23 mouse cellular contexts compared by ENCODE assay signal in the genomic region with DNA sequence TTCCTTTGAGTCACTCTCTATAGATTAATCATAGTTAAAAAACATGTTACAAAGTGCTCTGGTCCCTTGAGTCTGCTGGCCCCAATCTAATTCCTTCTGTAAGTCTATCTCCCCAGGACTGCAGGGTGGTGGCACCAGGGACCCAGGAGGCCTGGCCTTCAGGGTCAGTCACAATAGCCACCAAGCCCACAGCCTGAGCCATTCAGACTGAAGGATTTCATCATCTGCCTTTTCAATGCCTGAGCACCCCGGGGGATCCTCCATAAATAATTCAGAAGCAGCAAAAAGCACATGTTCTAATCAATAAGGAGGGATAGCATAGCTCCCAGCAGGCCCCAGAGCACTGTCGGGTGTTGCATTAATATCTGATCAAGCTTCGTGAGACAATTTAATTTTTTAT.
A peak's percentile ranks its signal among the peaks of the same experiment; 100 is the strongest.
DNase-seq lines count a peak whose midpoint lies in the region; ATAC-seq lines count a peak whose summit lies in the region.
"Had no signal": no experiment of that assay in that cellular context is flagged by ENCODE, and none has a peak within 500 bp of the region (broad histone marks: within the 10 kb centered on the region; RNA-seq: fewer than 3 reads in every experiment).

No protein-coding gene starts in this region.

- no peak overlapping the region for H3K27ac ChIP-seq in heart, embryonic 10.5 days
- no peak overlapping the region for H3K27ac ChIP-seq in neural tube, embryonic 11.5 days (ENCODE audit: low read depth, low read length)
- H3K27ac ChIP-seq in neural tube, embryonic 15.5 days (replicated peaks), result no peak overlapping the region
- H3K27ac ChIP-seq in hindbrain, embryonic 12.5 days, result no peak overlapping the region
- H3K27ac ChIP-seq: heart, adult 2 months; kidney, embryonic 15.5 days; limb, embryonic 13.5 days; liver, embryonic 13.5 days; stomach, postnatal 0 days had no signal

- DNase-seq in heart, adult 11 months, result peak; percentile 49
- DNase-seq in heart, embryonic 10.5 days (ENCODE audit: low spot score), result no peak
- peak; percentile 58 for DNase-seq in neural tube, embryonic 11.5 days (ENCODE audit: low spot score)
- DNase-seq in thymus, adult 18-20 months, result no peak
- DNase-seq in right cerebral cortex, adult 18-20 months, result no peak
- DNase-seq: adrenal gland, postnatal 25 days; cerebellum, adult 11-12 months; cerebellum, postnatal 10 days; forebrain, postnatal 0 days; gastrocnemius, postnatal 25 days; heart, adult 2 months; kidney, adult 11 months; kidney, postnatal 36 days; layer of hippocampus, postnatal 36 days; liver, embryonic 13.5 days; lung, adult 2 months; lung, postnatal 14 days; right cerebral cortex, postnatal 14 days had no signal

- no peak overlapping the region for H3K4me2 ChIP-seq in neural tube, embryonic 11.5 days (ENCODE audit: low read depth)
- no peak overlapping the region for H3K4me2 ChIP-seq in neural tube, embryonic 15.5 days
- no peak overlapping the region for H3K4me2 ChIP-seq in hindbrain, embryonic 12.5 days (replicated peaks)
- H3K4me2 ChIP-seq: kidney, embryonic 15.5 days; limb, embryonic 13.5 days; liver, embryonic 13.5 days had no signal

- 72% methylated on average over 3 of the region's 3 CpGs for WGBS in heart, embryonic 10.5 days
- WGBS in neural tube, embryonic 11.5 days, result 30% methylated on average over 3 of the region's 3 CpGs
- 16% methylated on average over 3 of the region's 3 CpGs for WGBS in neural tube, embryonic 15.5 days
- WGBS in hindbrain, embryonic 12.5 days, result 21% methylated on average over 3 of the region's 3 CpGs

- no peaks in the 10 kb centered on the region for H3K9me3 ChIP-seq in heart, embryonic 10.5 days
- no peaks in the 10 kb centered on the region for H3K9me3 ChIP-seq in neural tube, embryonic 11.5 days (ENCODE audit: control insufficient read depth, low read length)
- H3K9me3 ChIP-seq in neural tube, embryonic 15.5 days (replicated peaks), result no peaks in the 10 kb centered on the region
- H3K9me3 ChIP-seq in hindbrain, embryonic 12.5 days (replicated peaks), result no peaks in the 10 kb centered on the region
- H3K9me3 ChIP-seq: kidney, embryonic 15.5 days; limb, embryonic 13.5 days; liver, embryonic 13.5 days had no signal

- no peak overlapping the region for H3K9ac ChIP-seq in neural tube, embryonic 11.5 days (ENCODE audit: low read length)
- H3K9ac ChIP-seq in neural tube, embryonic 15.5 days (replicated peaks), result no peak overlapping the region
- no peak overlapping the region for H3K9ac ChIP-seq in hindbrain, embryonic 12.5 days
- H3K9ac ChIP-seq: forebrain, postnatal 0 days; kidney, embryonic 15.5 days; limb, embryonic 13.5 days; liver, embryonic 13.5 days had no signal

- no peaks in the 10 kb centered on the region for H3K36me3 ChIP-seq in heart, embryonic 10.5 days
- no peaks in the 10 kb centered on the region for H3K36me3 ChIP-seq in neural tube, embryonic 11.5 days (ENCODE audit: control insufficient read depth, insufficient read depth, low read length)
- H3K36me3 ChIP-seq in neural tube, embryonic 15.5 days, result no peaks in the 10 kb centered on the region
- H3K36me3 ChIP-seq in hindbrain, embryonic 12.5 days, result no peaks in the 10 kb centered on the region
- H3K36me3 ChIP-seq: kidney, embryonic 15.5 days; limb, embryonic 13.5 days; liver, embryonic 13.5 days had no signal

- peak; percentile 58; the same call in 1 of the 2 replicates for ATAC-seq in neural tube, embryonic 11.5 days (ENCODE audit: insufficient read depth, low FRiP score, low TSS enrichment)
- no peak for ATAC-seq in neural tube, embryonic 15.5 days (ENCODE audit: low FRiP score)
- ATAC-seq in hindbrain, embryonic 12.5 days (ENCODE audit: low FRiP score), result peak; percentile 72
- ATAC-seq: forebrain, postnatal 0 days had no signal

- H3K27me3 ChIP-seq in heart, embryonic 10.5 days (ENCODE audit: insufficient read depth, poor library complexity, severe bottlenecking), result no peaks in the 10 kb centered on the region
- no peaks in the 10 kb centered on the region for H3K27me3 ChIP-seq in neural tube, embryonic 11.5 days (ENCODE audit: control insufficient read depth, insufficient read depth, low read length)
- H3K27me3 ChIP-seq in neural tube, embryonic 15.5 days (replicated peaks), result no peaks in the 10 kb centered on the region
- no peaks in the 10 kb centered on the region for H3K27me3 ChIP-seq in hindbrain, embryonic 12.5 days
- H3K27me3 ChIP-seq: kidney, embryonic 15.5 days; limb, embryonic 13.5 days; liver, embryonic 13.5 days had no signal

- H3K4me3 ChIP-seq in heart, embryonic 10.5 days, result no peak overlapping the region
- H3K4me3 ChIP-seq in neural tube, embryonic 11.5 days (ENCODE audit: low read depth, low read length), result no peak overlapping the region
- H3K4me3 ChIP-seq in neural tube, embryonic 15.5 days (replicated peaks), result no peak overlapping the region
- H3K4me3 ChIP-seq in hindbrain, embryonic 12.5 days, result no peak overlapping the region
- H3K4me3 ChIP-seq: heart, adult 2 months; kidney, embryonic 15.5 days; limb, embryonic 13.5 days; liver, embryonic 13.5 days had no signal

- H3K4me1 ChIP-seq in heart, embryonic 10.5 days, result peaks cover 9% of the 10 kb centered on the region
- peaks cover 2% of the 10 kb centered on the region; the same call in 1 of the 2 replicates for H3K4me1 ChIP-seq in neural tube, embryonic 11.5 days (ENCODE audit: control insufficient read depth, insufficient read depth, low read length)
- H3K4me1 ChIP-seq in neural tube, embryonic 15.5 days, result peaks cover 9% of the 10 kb centered on the region
- H3K4me1 ChIP-seq in hindbrain, embryonic 12.5 days, result peaks cover 20% of the 10 kb centered on the region
- H3K4me1 ChIP-seq: liver, embryonic 13.5 days had no signal

Comparison
In these comparisons a context has a peak if more than half of its experiments do, and no peak if none do; other contexts are left out.
1. DNase-seq: peak in heart, adult 11 months (single experiment) and neural tube, embryonic 11.5 days (single experiment); none in heart, embryonic 10.5 days (single experiment), thymus, adult 18-20 months (0 of 2) and right cerebral cortex, adult 18-20 months (single experiment).